Mouse (Mus musculus): ENCODE measurements around the gene Myo1f. TPM values are rescaled to one million over a fixed set of nuclear protein-coding genes. Genes with fewer than 3 reads are reported as not detected.

Gene Myo1f
- 489 and 545 TPM in 2 replicates for total RNA-seq (2023)

GRCm38 (mm10) chr17:33555223-33555855 is at the start of gene Myo1f:
TSS of gene Myo1f (plus strand) at chr17:33555707.

GRCm38 (mm10) chr17:33523918-33524755 is 31.4 kb upstream of the Myo1f start, which contains the start of gene Adamts10:
TSS of gene Adamts10 (plus strand) at chr17:33524204.

GRCm38 (mm10) chr17:33628621-33629486 is 73.3 kb downstream of the Myo1f start, which contains the start of gene Zfp414:
TSS of gene Zfp414 (plus strand) at chr17:33629090.

GRCm38 (mm10) chr17:33637516-33638276 is 82.2 kb downstream of the Myo1f start, which contains the start of gene Pram1:
TSS of gene Pram1 (plus strand) at chr17:33638056.

Other genes with a start within 250 kb of the Myo1f start
- 3.7 and 3.8 TPM in 2 replicates for gene Zfp81, start 196.8 kb upstream of the Myo1f start, total RNA-seq (2023)
- 12.0 and 14.6 TPM in 2 replicates for gene Zfp101, start 161.1 kb upstream of the Myo1f start, total RNA-seq (2023)
- not detected in 2 replicates for gene Actl9, start 122.8 kb upstream of the Myo1f start, total RNA-seq (2023)
- gene Adamts10, start 31.5 kb upstream of the Myo1f start, total RNA-seq (2023): 37.2 and 56.6 TPM in 2 replicates
- 64.9 and 67.7 TPM in 2 replicates for gene Zfp414, start 73.4 kb downstream of the Myo1f start, total RNA-seq (2023)
- 306 and 399 TPM in 2 replicates for gene Pram1, start 82.3 kb downstream of the Myo1f start, total RNA-seq (2023)
- gene Hnrnpm, start 131.2 kb downstream of the Myo1f start, total RNA-seq (2023): 256 and 388 TPM in 2 replicates
- gene March2, start 163.0 kb downstream of the Myo1f start, total RNA-seq (2023): 48.6 and 60.5 TPM in 2 replicates
- 204 and 227 TPM in 2 replicates for gene Rab11b, start 204.8 kb downstream of the Myo1f start, total RNA-seq (2023)
- 1.2 and 1.5 TPM in 2 replicates for gene Angptl4, start 226.1 kb downstream of the Myo1f start, total RNA-seq (2023)